Mouse (Mus musculus) embryonic facial prominence, embryonic 11.5 days (tissue): ENCODE results near the gene Plxnd1. TPM values are rescaled to one million over a fixed set of nuclear protein-coding genes. Genes with fewer than 3 reads are reported as not detected.
A peak's percentile ranks its signal among the peaks of the same experiment; 100 is the strongest.

Experiments
- ATAC-seq: fragments of 200-750 bp; cut with Nextera tagmentation; replicated peaks from 2 replicates; pipeline ENCODE4 v1.8.0; 2017; ENCODE audit warnings: low read depth; ENCODE audit not compliant: insufficient number of reproducible peaks, low FRiP score, low TSS enrichment
- DNase-seq: peaks from one replicate; pipeline ENCODE4 v3.0.0-alpha.2; 2015; ENCODE audit warnings: low spot score
- H3K27ac ChIP-seq: fragments of 300-500 bp; sonication (generic); replicated peaks from 2 replicates; pipeline ENCODE4 v1.5.1; 2014; ENCODE audit warnings: mild to moderate bottlenecking, low read depth, low read length, control low read depth
- H3K27me3 ChIP-seq: fragments of 300-500 bp; sonication (generic); 2 replicates; pipeline ENCODE4 v1.6.1; 2014; ENCODE audit warnings: mild to moderate bottlenecking, low read length, moderate library complexity, mixed read lengths; ENCODE audit not compliant: control insufficient read depth, insufficient read depth
- H3K36me3 ChIP-seq: fragments of 300-500 bp; sonication (generic); replicated peaks from 2 replicates; pipeline ENCODE4 v1.6.1; 2014; ENCODE audit warnings: low read depth, mild to moderate bottlenecking, low read length, moderate library complexity, mixed read lengths; ENCODE audit not compliant: control insufficient read depth, insufficient read depth
- H3K4me1 ChIP-seq: fragments of 300-500 bp; sonication (generic); 2 replicates; pipeline ENCODE4 v1.6.1; 2014; ENCODE audit warnings: low read length, mixed read lengths; ENCODE audit not compliant: control insufficient read depth, insufficient read depth
- H3K4me2 ChIP-seq: fragments of 300-500 bp; sonication (generic); 2 replicates; pipeline ENCODE4 v1.6.1; 2014; ENCODE audit warnings: low read depth, mild to moderate bottlenecking, control low read depth, low read length, moderate library complexity
- H3K4me3 ChIP-seq: fragments of 300-500 bp; sonication (generic); 2 replicates; pipeline ENCODE4 v1.5.1; 2014; ENCODE audit warnings: low read depth, low read length, control low read depth
- H3K9ac ChIP-seq: fragments of 300-500 bp; sonication (generic); replicated peaks from 2 replicates; pipeline ENCODE4 v1.6.1; 2014; ENCODE audit warnings: mild to moderate bottlenecking, control low read depth, low read length
- H3K9me3 ChIP-seq: fragments of 300-500 bp; sonication (generic); replicated peaks from 2 replicates; pipeline ENCODE4 v1.6.1; 2016; ENCODE audit warnings: mild to moderate bottlenecking, low read length, inconsistent platforms, mixed read lengths; ENCODE audit not compliant: control insufficient read depth
- WGBS: fragments of 180-500 bp; shearing (Covaris S2); extraction: QIAGEN DNeasy Blood & Tissue Kit; methylation state at CpG from one replicate; pipeline ENCODE4 v1.1.7; 2014; 5-methylcytosine and 5-hydroxymethylcytosine counted together
- polyA plus RNA-seq: library from polyadenylated mRNA; unstranded; fragments of >200 nt; fragmentation: Nextera tagmentation; extraction: Ambion mirVana; gene quantifications from 2 replicates; pipeline ENCODE4 v1.2.1, GENCODE M21; 2014

Plxnd1 gene
- polyA plus RNA-seq = 19.1 and 20.3 TPM in 2 replicates

GRCm38 (mm10) chr6:115994877-115995520 lies at the start of gene Plxnd1:
TSS of gene Plxnd1 (minus strand) at chr6:115995005.
- under 1% methylated on average over 26 of the region's 51 CpGs for WGBS
- ATAC-seq = peak; percentile 22; the same call in 1 of the 2 replicates
- Histone ChIP-seq H3K36me3 (no peaks in the 10 kb centered on the region), H3K4me3 (peak within 1 kb of the TSS; percentile 57), H3K4me1 (peaks cover 23% of the 10 kb centered on the region), H3K27ac (0 out of 2 replicates have a peak within 1 kb of the TSS, but pooled peaks have one; percentile 8), H3K9ac (peak within 1 kb of the TSS; percentile 50), H3K9me3 (no peaks in the 10 kb centered on the region), H3K27me3 (peaks cover 23% of the 10 kb centered on the region), H3K4me2 (peak within 1 kb of the TSS; percentile 87)
- peak; percentile 90 for DNase-seq

GRCm38 (mm10) chr6:116044039-116044438 lies 49.2 kb upstream of the Plxnd1 start:
- no peak overlapping the region for H3K27ac ChIP-seq
- DNase-seq (no peak), ATAC-seq (no peak)
- no peaks in the 10 kb centered on the region for H3K36me3 ChIP-seq
- H3K4me2 ChIP-seq = no peak overlapping the region
- no peaks in the 10 kb centered on the region for H3K4me1 ChIP-seq
- WGBS = 72% methylated on average over 2 of the region's 2 CpGs
- H3K9me3 ChIP-seq = peaks cover 4% of the 10 kb centered on the region
- H3K4me3 ChIP-seq = no peak overlapping the region
- H3K27me3 ChIP-seq = no peaks in the 10 kb centered on the region
- H3K9ac ChIP-seq = no peak overlapping the region

GRCm38 (mm10) chr6:116038222-116038621 lies 43.4 kb upstream of the Plxnd1 start:
- no peak for DNase-seq
- H3K9ac ChIP-seq = no peak overlapping the region
- H3K27me3 ChIP-seq = no peaks in the 10 kb centered on the region
- H3K4me2 ChIP-seq = no peak overlapping the region
- H3K9me3 ChIP-seq = peaks cover 4% of the 10 kb centered on the region
- H3K4me3 ChIP-seq = no peak overlapping the region
- no peaks in the 10 kb centered on the region for H3K36me3 ChIP-seq
- no peaks in the 10 kb centered on the region for H3K4me1 ChIP-seq
- WGBS = 87% methylated on average over 2 of the region's 2 CpGs
- ATAC-seq = no peak
- H3K27ac ChIP-seq = no peak overlapping the region

GRCm38 (mm10) chr6:116037281-116037831 lies 42.6 kb upstream of the Plxnd1 start:
- no peaks in the 10 kb centered on the region for H3K27me3 ChIP-seq
- H3K4me2 ChIP-seq = no peak overlapping the region
- ATAC-seq (no peak), DNase-seq (no peak)
- 89% methylated on average over 5 of the region's 5 CpGs for WGBS
- no peaks in the 10 kb centered on the region for H3K9me3 ChIP-seq
- no peaks in the 10 kb centered on the region for H3K36me3 ChIP-seq
- no peak overlapping the region for H3K4me3 ChIP-seq
- H3K9ac ChIP-seq = no peak overlapping the region
- H3K4me1 ChIP-seq = no peaks in the 10 kb centered on the region
- no peak overlapping the region for H3K27ac ChIP-seq

- Histone ChIP-seq H3K4me1 (no peaks in the 10 kb centered on the region), H3K27ac (no peak overlapping the region), H3K27me3 (no peaks in the 10 kb centered on the region), H3K4me3 (no peak overlapping the region), H3K36me3 (no peaks in the 10 kb centered on the region), H3K4me2 (no peak overlapping the region), H3K9me3 (no peaks in the 10 kb centered on the region), H3K9ac (no peak overlapping the region)
- DNase-seq = no peak
- ATAC-seq = no peak
- 85% methylated on average over 2 of the region's 2 CpGs for WGBS
These were observed 41.8 kb upstream of the Plxnd1 start for GRCm38 (mm10) chr6:116036555-116036954.

- no peaks in the 10 kb centered on the region for H3K4me1 ChIP-seq
- no peak overlapping the region for H3K9ac ChIP-seq
- H3K36me3 ChIP-seq = no peaks in the 10 kb centered on the region
- H3K4me3 ChIP-seq = no peak overlapping the region
- ATAC-seq (no peak), DNase-seq (no peak)
- whole genome bisulfite sequencing = 85% methylated on average over 5 of the region's 5 CpGs
- H3K9me3 ChIP-seq = no peaks in the 10 kb centered on the region
- no peak overlapping the region for H3K4me2 ChIP-seq
- no peaks in the 10 kb centered on the region for H3K27me3 ChIP-seq
- H3K27ac ChIP-seq = no peak overlapping the region
These were observed 36.2 kb upstream of the Plxnd1 start for GRCm38 (mm10) chr6:116031052-116031451.

GRCm38 (mm10) chr6:116024666-116025065 lies 29.9 kb upstream of the Plxnd1 start:
- peaks cover 4% of the 10 kb centered on the region for H3K36me3 ChIP-seq
- no peak for ATAC-seq
- no peak for DNase-seq
- H3K4me3 ChIP-seq = no peak overlapping the region
- no peaks in the 10 kb centered on the region for H3K27me3 ChIP-seq
- H3K27ac ChIP-seq = no peak overlapping the region
- no peak overlapping the region for H3K4me2 ChIP-seq
- no peak overlapping the region for H3K9ac ChIP-seq
- H3K9me3 ChIP-seq = peaks cover 9% of the 10 kb centered on the region
- no peaks in the 10 kb centered on the region for H3K4me1 ChIP-seq
- WGBS = 86% methylated on average over 4 of the region's 4 CpGs

GRCm38 (mm10) chr6:116021961-116022485 lies 27.2 kb upstream of the Plxnd1 start:
- Histone ChIP-seq H3K9me3 (peaks cover 9% of the 10 kb centered on the region), H3K36me3 (peaks cover 4% of the 10 kb centered on the region), H3K9ac (no peak overlapping the region), H3K4me3 (no peak overlapping the region), H3K4me1 (no peaks in the 10 kb centered on the region), H3K27ac (no peak overlapping the region), H3K4me2 (no peak overlapping the region), H3K27me3 (no peaks in the 10 kb centered on the region)
- 87% methylated on average over 9 of the region's 9 CpGs for WGBS
- DNase-seq (no peak), ATAC-seq (peak; percentile 39)
